Mouse (Mus musculus): ENCODE data around the gene Hdgf. TPM values are rescaled to one million over a fixed set of nuclear protein-coding genes. Genes with fewer than 3 reads are reported as not detected.
"Not testable (repeated sequence)": the region's sequence is repeated elsewhere in the genome, so short reads cannot be mapped to it uniquely, and the experiment has no call there.

Hdgf gene
- polyA plus RNA-seq, 1 experiment from 2014 or later = 154 TPM

DNA sequence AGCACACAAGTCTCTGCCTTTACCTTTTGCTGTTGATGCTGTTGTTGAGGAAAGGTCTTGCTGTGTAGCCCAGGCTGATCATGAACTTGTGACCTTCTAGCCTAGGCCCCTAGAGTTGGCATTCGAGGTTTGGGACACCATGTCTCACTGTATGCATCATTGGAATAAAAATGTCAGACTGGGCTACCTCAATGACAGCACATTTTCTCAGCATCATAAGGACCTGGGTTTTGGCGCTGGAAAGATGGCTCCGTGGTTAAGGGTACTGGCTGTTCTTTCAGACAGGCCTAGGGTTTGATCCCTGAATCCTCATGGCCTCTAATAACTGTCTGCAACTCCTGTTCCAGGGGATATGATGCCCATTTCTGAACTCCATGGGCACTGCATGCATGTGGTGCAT is 6.3 kb upstream of the Hdgf start:
- no peak for ATAC-seq (ENCODE audit: insufficient number of reproducible peaks, insufficient read depth, low FRiP score, low read depth)
- Histone ChIP-seq H3K9ac (ENCODE audit: low read length) (no peak overlapping the region), H3K36me3 (ENCODE audit: control insufficient read depth, insufficient read depth, low read length) (no peaks in the 10 kb centered on the region), H3K4me2 (ENCODE audit: low read length) (no peak overlapping the region), H3K9me3 (ENCODE audit: control insufficient read depth, low read length) (no peaks in the 10 kb centered on the region), H3K27ac (replicated peaks in 1 of 2; ENCODE audit: control insufficient read depth in 1 of 2, insufficient read depth in 1 of 2, low read depth in 2 of 2, low read length in 2 of 2) (no peak overlapping the region), H3K4me1 (ENCODE audit: control insufficient read depth in 2 of 2, insufficient read depth in 2 of 2, low read length in 2 of 2) (no peaks in the 10 kb centered on the region), H3K4me3 (ENCODE audit: control insufficient read depth in 1 of 2, insufficient read depth in 1 of 2, low read depth in 1 of 2, low read length in 2 of 2) (no peak overlapping the region), H3K27me3 (ENCODE audit: control insufficient read depth, insufficient read depth, low read length) (no peaks in the 10 kb centered on the region)
- 65% methylated on average over 3 of the region's 3 CpGs for WGBS

- H3K9me3 ChIP-seq (ENCODE audit: control insufficient read depth, low read length) = no peaks in the 10 kb centered on the region
- WGBS = 3% methylated on average over 1 of the region's 1 CpGs
- no peak overlapping the region for H3K4me2 ChIP-seq (ENCODE audit: low read length)
- H3K4me1 ChIP-seq (ENCODE audit: control insufficient read depth in 2 of 2, insufficient read depth in 2 of 2, low read length in 2 of 2) = no peaks in the 10 kb centered on the region
- H3K27ac ChIP-seq (replicated peaks in 1 of 2; ENCODE audit: control insufficient read depth in 1 of 2, insufficient read depth in 1 of 2, low read depth in 2 of 2, low read length in 2 of 2) = no peak overlapping the region
- no peaks in the 10 kb centered on the region for H3K36me3 ChIP-seq (ENCODE audit: control insufficient read depth, insufficient read depth, low read length)
- H3K9ac ChIP-seq (ENCODE audit: low read length) = no peak overlapping the region
- no peak for ATAC-seq (ENCODE audit: insufficient number of reproducible peaks, insufficient read depth, low FRiP score, low read depth)
- H3K4me3 ChIP-seq (ENCODE audit: control insufficient read depth in 1 of 2, insufficient read depth in 1 of 2, low read depth in 1 of 2, low read length in 2 of 2) = no peak overlapping the region
- no peaks in the 10 kb centered on the region for H3K27me3 ChIP-seq (ENCODE audit: control insufficient read depth, insufficient read depth, low read length)
These were observed 5.0 kb upstream of the Hdgf start for GRCm38 (mm10) chr3:87901036-87901624.

DNA sequence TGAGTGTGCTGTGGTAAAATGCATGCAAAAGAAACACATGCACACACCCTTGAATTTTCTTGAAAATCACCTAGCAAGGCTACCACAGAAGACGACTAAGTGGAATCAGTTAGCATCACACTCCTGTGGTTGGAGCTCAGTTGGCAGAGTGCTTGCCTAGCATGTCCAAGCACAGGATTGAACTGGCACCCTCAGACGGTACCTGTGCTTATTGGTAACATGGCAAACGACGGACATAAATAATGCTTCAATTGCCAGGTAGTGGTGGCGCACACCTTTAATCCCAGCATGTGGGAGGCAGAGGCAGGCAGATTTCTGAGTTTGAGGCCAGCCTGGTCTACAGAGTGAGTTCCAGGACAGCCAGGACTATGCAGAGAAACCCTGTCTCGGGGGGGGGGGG is 4.2 kb upstream of the Hdgf start:
- not testable (repeated sequence) for ATAC-seq (ENCODE audit: insufficient number of reproducible peaks, insufficient read depth, low FRiP score, low read depth); H3K9ac ChIP-seq (ENCODE audit: low read length); H3K4me3 ChIP-seq (ENCODE audit: control insufficient read depth in 1 of 2, insufficient read depth in 1 of 2, low read depth in 1 of 2, low read length in 2 of 2); H3K36me3 ChIP-seq (ENCODE audit: control insufficient read depth, insufficient read depth, low read length); H3K27ac ChIP-seq (replicated peaks in 1 of 2; ENCODE audit: control insufficient read depth in 1 of 2, insufficient read depth in 1 of 2, low read depth in 2 of 2, low read length in 2 of 2); H3K4me2 ChIP-seq (ENCODE audit: low read length); H3K4me1 ChIP-seq (ENCODE audit: control insufficient read depth in 2 of 2, insufficient read depth in 2 of 2, low read length in 2 of 2); H3K27me3 ChIP-seq (ENCODE audit: control insufficient read depth, insufficient read depth, low read length); H3K9me3 ChIP-seq (ENCODE audit: control insufficient read depth, low read length)
- 80% methylated on average over 6 of the region's 6 CpGs for WGBS

- no peak overlapping the region for H3K4me3 ChIP-seq (ENCODE audit: control insufficient read depth in 1 of 2, insufficient read depth in 1 of 2, low read depth in 1 of 2, low read length in 2 of 2)
- H3K27ac ChIP-seq (replicated peaks in 1 of 2; ENCODE audit: control insufficient read depth in 1 of 2, insufficient read depth in 1 of 2, low read depth in 2 of 2, low read length in 2 of 2) = no peak overlapping the region
- H3K36me3 ChIP-seq (ENCODE audit: control insufficient read depth, insufficient read depth, low read length) = no peaks in the 10 kb centered on the region
- no peaks in the 10 kb centered on the region for H3K9me3 ChIP-seq (ENCODE audit: control insufficient read depth, low read length)
- WGBS = 64% methylated on average over 5 of the region's 5 CpGs
- no peaks in the 10 kb centered on the region for H3K27me3 ChIP-seq (ENCODE audit: control insufficient read depth, insufficient read depth, low read length)
- H3K9ac ChIP-seq (ENCODE audit: low read length) = no peak overlapping the region
- ATAC-seq (ENCODE audit: insufficient number of reproducible peaks, insufficient read depth, low FRiP score, low read depth) = no peak
- no peak overlapping the region for H3K4me2 ChIP-seq (ENCODE audit: low read length)
- peaks cover 11 to 14% of the 10 kb centered on the region in 2 experiments for H3K4me1 ChIP-seq (ENCODE audit: control insufficient read depth in 2 of 2, insufficient read depth in 2 of 2, low read length in 2 of 2)
These were observed 2.3 kb upstream of the Hdgf start for GRCm38 (mm10) chr3:87903821-87904220.

DNA sequence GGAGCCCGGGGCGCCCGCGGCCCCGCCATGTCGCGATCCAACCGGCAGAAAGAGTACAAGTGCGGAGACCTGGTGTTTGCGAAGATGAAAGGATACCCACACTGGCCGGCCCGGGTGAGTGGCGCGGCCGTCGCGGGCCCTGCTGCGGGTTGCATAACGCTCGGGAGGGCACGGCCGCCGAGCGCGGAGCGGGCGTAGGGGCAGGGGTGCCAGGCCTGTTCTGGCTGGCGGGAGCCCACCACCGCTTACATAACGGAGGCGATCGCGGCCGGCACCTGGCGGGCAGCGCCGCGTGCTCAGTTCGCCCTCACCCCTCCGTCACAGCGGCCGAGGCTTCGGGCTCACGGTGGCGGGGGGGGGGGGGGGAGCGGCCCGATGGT is 470 bp downstream of the Hdgf start:
- peak overlapping the region; percentile 86 for H3K4me2 ChIP-seq (ENCODE audit: low read length)
- no peaks in the 10 kb centered on the region for H3K36me3 ChIP-seq (ENCODE audit: control insufficient read depth, insufficient read depth, low read length)
- H3K4me1 ChIP-seq (ENCODE audit: control insufficient read depth in 2 of 2, insufficient read depth in 2 of 2, low read length in 2 of 2) = peaks cover 26 to 41% of the 10 kb centered on the region in 2 experiments
- H3K27ac ChIP-seq (replicated peaks in 1 of 2; ENCODE audit: control insufficient read depth in 1 of 2, insufficient read depth in 1 of 2, low read depth in 2 of 2, low read length in 2 of 2) = peak overlapping the region; percentile 91 to 97
- no peaks in the 10 kb centered on the region for H3K9me3 ChIP-seq (ENCODE audit: control insufficient read depth, low read length)
- peak overlapping the region; percentile 99 for H3K9ac ChIP-seq (ENCODE audit: low read length)
- H3K27me3 ChIP-seq (ENCODE audit: control insufficient read depth, insufficient read depth, low read length) = no peaks in the 10 kb centered on the region
- H3K4me3 ChIP-seq (ENCODE audit: control insufficient read depth in 1 of 2, insufficient read depth in 1 of 2, low read depth in 1 of 2, low read length in 2 of 2) = peak overlapping the region; percentile 89 to 100
- peak; percentile 19 for ATAC-seq (ENCODE audit: insufficient number of reproducible peaks, insufficient read depth, low FRiP score, low read depth)
- WGBS = under 1% methylated on average over 40 of the region's 47 CpGs

DNA sequence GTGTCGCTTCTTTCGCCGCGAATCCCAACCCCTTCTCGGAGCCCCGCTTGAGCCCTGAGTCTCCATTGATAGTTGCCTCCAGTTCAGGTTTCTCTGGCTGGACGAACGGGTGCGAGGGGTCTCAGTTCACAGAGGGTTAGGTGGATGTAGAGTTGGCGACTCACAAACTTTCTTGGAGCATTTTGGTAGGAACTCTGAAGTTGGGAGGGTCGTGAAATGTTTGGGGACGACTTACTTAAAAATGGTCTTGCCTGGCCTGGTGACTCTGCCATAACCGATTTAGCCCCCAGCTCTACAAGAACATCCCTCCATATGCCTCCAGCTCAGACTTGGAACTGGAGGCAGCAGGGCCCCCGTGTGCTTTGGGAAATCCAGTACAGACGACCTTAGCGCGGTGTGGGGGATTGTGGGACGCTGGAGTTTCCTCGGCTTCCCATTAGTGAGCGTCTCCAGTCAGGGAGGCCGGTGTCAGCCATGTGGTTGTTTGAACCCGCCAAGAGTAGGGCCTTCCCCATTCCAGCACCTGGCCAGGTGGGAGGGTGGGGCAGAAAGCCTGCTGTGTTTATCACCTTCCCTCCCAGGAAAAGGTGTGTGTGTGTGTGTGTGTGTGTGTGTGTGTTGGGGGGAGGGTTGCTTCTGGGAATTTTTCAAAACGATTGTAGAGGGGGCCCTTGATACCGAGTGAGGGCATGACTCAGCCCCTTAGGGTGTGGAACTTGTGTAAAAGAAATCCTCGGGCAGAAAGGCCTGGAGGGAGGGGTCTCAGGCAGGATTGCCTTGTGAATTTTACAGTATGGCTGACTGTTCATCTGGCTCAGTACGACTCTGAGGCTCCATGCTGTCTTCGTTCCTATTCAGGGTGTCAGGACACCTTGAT is 1.1 kb downstream of the Hdgf start:
- no peaks in the 10 kb centered on the region for H3K36me3 ChIP-seq (ENCODE audit: control insufficient read depth, insufficient read depth, low read length)
- H3K9me3 ChIP-seq (ENCODE audit: control insufficient read depth, low read length) = no peaks in the 10 kb centered on the region
- no peaks in the 10 kb centered on the region for H3K27me3 ChIP-seq (ENCODE audit: control insufficient read depth, insufficient read depth, low read length)
- WGBS = 0% methylated on average over 27 of the region's 27 CpGs
- peak overlapping the region; percentile 99 for H3K9ac ChIP-seq (ENCODE audit: low read length)
- peak overlapping the region; percentile 89 to 100 for H3K4me3 ChIP-seq (ENCODE audit: control insufficient read depth in 1 of 2, insufficient read depth in 1 of 2, low read depth in 1 of 2, low read length in 2 of 2)
- peaks cover 26 to 41% of the 10 kb centered on the region in 2 experiments for H3K4me1 ChIP-seq (ENCODE audit: control insufficient read depth in 2 of 2, insufficient read depth in 2 of 2, low read length in 2 of 2)
- H3K4me2 ChIP-seq (ENCODE audit: low read length) = peak overlapping the region; percentile 86
- H3K27ac ChIP-seq (replicated peaks in 1 of 2; ENCODE audit: control insufficient read depth in 1 of 2, insufficient read depth in 1 of 2, low read depth in 2 of 2, low read length in 2 of 2) = peak overlapping the region; percentile 91 to 97
- no peak for ATAC-seq (ENCODE audit: insufficient number of reproducible peaks, insufficient read depth, low FRiP score, low read depth)

- WGBS = 5% methylated on average over 1 of the region's 1 CpGs
- Histone ChIP-seq H3K4me3 (ENCODE audit: control insufficient read depth in 1 of 2, insufficient read depth in 1 of 2, low read depth in 1 of 2, low read length in 2 of 2) (peak overlapping the region; percentile 89 to 100), H3K27ac (replicated peaks in 1 of 2; ENCODE audit: control insufficient read depth in 1 of 2, insufficient read depth in 1 of 2, low read depth in 2 of 2, low read length in 2 of 2) (peak overlapping the region; percentile 91 to 97), H3K4me2 (ENCODE audit: low read length) (peak overlapping the region; percentile 86), H3K9me3 (ENCODE audit: control insufficient read depth, low read length) (no peaks in the 10 kb centered on the region), H3K36me3 (ENCODE audit: control insufficient read depth, insufficient read depth, low read length) (no peaks in the 10 kb centered on the region), H3K4me1 (ENCODE audit: control insufficient read depth in 2 of 2, insufficient read depth in 2 of 2, low read length in 2 of 2) (peaks cover 26 to 41% of the 10 kb centered on the region in 2 experiments), H3K27me3 (ENCODE audit: control insufficient read depth, insufficient read depth, low read length) (no peaks in the 10 kb centered on the region), H3K9ac (ENCODE audit: low read length) (peak overlapping the region; percentile 99)
- ATAC-seq (ENCODE audit: insufficient number of reproducible peaks, insufficient read depth, low FRiP score, low read depth) = no peak
These were observed 1.8 kb downstream of the Hdgf start for GRCm38 (mm10) chr3:87907906-87908305.

Measured in heart, embryonic 14.5 days (tissue).